Mouse (Mus musculus) CH12.LX (cell line): ENCODE data around the gene Bmp8b. TPM values are rescaled to one million over a fixed set of nuclear protein-coding genes. Genes with fewer than 3 reads are reported as not detected.
"Not testable (repeated sequence)": the region's sequence is repeated elsewhere in the genome, so short reads cannot be mapped to it uniquely, and the experiment has no call there.

Experiments used
- DNase-seq: peaks from one replicate; pipeline ENCODE4 v3.0.0-alpha.2; 2013; ENCODE audit errors: extremely low read depth
- H3K27ac ChIP-seq: 2 replicates; pipeline ENCODE4 v1.5.1; 2012; ENCODE audit warnings: low read depth, mild to moderate bottlenecking, control low read depth, moderate library complexity; ENCODE audit not compliant: insufficient read depth
- H3K27me3 ChIP-seq: replicated peaks from 2 replicates; pipeline ENCODE3; 2012; ENCODE audit warnings: inconsistent platforms
- H3K36me3 ChIP-seq, 2 experiments: replicated peaks in 1 of 2; 2 replicates each; pipeline versions ENCODE3 to v1.6.1; 2012; ENCODE audit warnings: inconsistent platforms in 1 of 2, low read length in 1 of 2, mild to moderate bottlenecking in 1 of 2, mixed read lengths in 1 of 2, moderate library complexity in 1 of 2; ENCODE audit not compliant: control insufficient read depth in 1 of 2, insufficient read depth in 1 of 2
- H3K4me1 ChIP-seq, 2 experiments: 2 replicates each; pipeline ENCODE4 v1.6.1; 2012; ENCODE audit warnings: inconsistent platforms in 1 of 2, moderate library complexity in 1 of 2; ENCODE audit not compliant: insufficient read depth in 2 of 2, control insufficient read depth in 1 of 2
- H3K4me2 ChIP-seq: 2 replicates; pipeline ENCODE4 v1.6.1; 2012; ENCODE audit warnings: low read depth, mild to moderate bottlenecking, control low read depth; ENCODE audit not compliant: poor library complexity, insufficient read depth, severe bottlenecking
- H3K4me3 ChIP-seq, 3 experiments: fragments of 150-350 bp in 1 of 3; sonication (generic) in 1 of 3; replicated peaks in 1 of 3; 2 replicates each; pipeline versions ENCODE3 to v1.5.1; 2011 to 2012; ENCODE audit warnings: low read depth in 2 of 3, low read length in 2 of 3, mild to moderate bottlenecking in 2 of 3, moderate library complexity in 2 of 3, control low read depth in 1 of 3, improper control_type of control experiment in 1 of 3, inconsistent platforms in 1 of 3, mixed read lengths in 1 of 3; ENCODE audit not compliant: poor library complexity in 1 of 3
- H3K79me2 ChIP-seq: replicated peaks from 2 replicates; pipeline ENCODE4 v1.6.1; 2012; ENCODE audit warnings: mild to moderate bottlenecking, moderate library complexity; ENCODE audit not compliant: control insufficient read depth, poor library complexity, insufficient read depth, severe bottlenecking; ENCODE audit errors: extremely low read depth
- H3K9ac ChIP-seq: 2 replicates; pipeline ENCODE4 v1.6.1; 2012; ENCODE audit warnings: low read depth, mild to moderate bottlenecking, control low read depth, moderate library complexity; ENCODE audit not compliant: insufficient read depth
- H3K9me3 ChIP-seq: replicated peaks from 2 replicates; pipeline ENCODE3; 2012; ENCODE audit warnings: low read length, inconsistent platforms, mixed read lengths
- BHLHE40 ChIP-seq: IDR thresholded peaks from 2 replicates; pipeline ENCODE4 v1.6.1; 2011; ENCODE audit warnings: mild to moderate bottlenecking, low read depth, low read length, improper control_type of control experiment
- E2F4 ChIP-seq: IDR thresholded peaks from 2 replicates; pipeline ENCODE4 v1.6.1; 2011; ENCODE audit warnings: low read depth, low read length, improper control_type of control experiment; ENCODE audit not compliant: insufficient replicate concordance
- EP300 ChIP-seq: IDR thresholded peaks from 2 replicates; pipeline ENCODE4 v1.6.1; 2011; ENCODE audit warnings: low read length, improper control_type of control experiment
- GABPA ChIP-seq: IDR thresholded peaks from 2 replicates; pipeline ENCODE4 v1.6.1; 2012; ENCODE audit warnings: low read depth, low read length, improper control_type of control experiment, inconsistent platforms; ENCODE audit not compliant: insufficient replicate concordance
- IRF4 ChIP-seq: IDR thresholded peaks from 2 replicates; pipeline ENCODE4 v1.6.1; 2014; ENCODE audit warnings: low read depth, mild to moderate bottlenecking, inconsistent platforms, low read length, improper control_type of control experiment
- JUND ChIP-seq: conservative IDR thresholded peaks from 2 replicates; pipeline ENCODE4 v1.6.1; 2011; ENCODE audit warnings: low read depth, low read length, improper control_type of control experiment
- MAFK ChIP-seq: IDR thresholded peaks from 2 replicates; pipeline ENCODE4 v1.6.1; 2011; ENCODE audit warnings: low read length, improper control_type of control experiment; ENCODE audit not compliant: insufficient replicate concordance
- MAZ ChIP-seq: IDR thresholded peaks from 2 replicates; pipeline ENCODE4 v1.6.1; 2012; ENCODE audit warnings: low read depth, mild to moderate bottlenecking, inconsistent platforms, low read length, improper control_type of control experiment, moderate library complexity
- MXI1 ChIP-seq: IDR thresholded peaks from 2 replicates; pipeline ENCODE4 v1.6.1; 2011; ENCODE audit warnings: mild to moderate bottlenecking, low read depth, low read length, improper control_type of control experiment
- MYC ChIP-seq: IDR thresholded peaks from 2 replicates; pipeline ENCODE4 v1.6.1; 2011; ENCODE audit warnings: low read depth, mild to moderate bottlenecking, improper control_type of control experiment, low read length
- POLR2AphosphoS2 ChIP-seq: IDR thresholded peaks from 2 replicates; pipeline ENCODE4 v1.6.1; 2011; ENCODE audit warnings: low read depth, low read length, improper control_type of control experiment
- RCOR1 ChIP-seq: conservative IDR thresholded peaks from 2 replicates; pipeline ENCODE4 v1.6.1; 2012; ENCODE audit warnings: low read depth, mild to moderate bottlenecking, inconsistent platforms, low read length, improper control_type of control experiment
- UBTF ChIP-seq: IDR thresholded peaks from 2 replicates; pipeline ENCODE4 v1.6.1; 2012; ENCODE audit warnings: low read depth, mild to moderate bottlenecking, inconsistent platforms, low read length, improper control_type of control experiment, moderate library complexity
- USF2 ChIP-seq: conservative IDR thresholded peaks from 2 replicates; pipeline ENCODE4 v1.6.1; 2011; ENCODE audit warnings: low read depth, low read length, improper control_type of control experiment
- ZC3H11A ChIP-seq: IDR thresholded peaks from 2 replicates; pipeline ENCODE4 v1.6.1; 2012; ENCODE audit warnings: low read depth, mild to moderate bottlenecking, inconsistent platforms, low read length, improper control_type of control experiment
- ZMIZ1 ChIP-seq: IDR thresholded peaks from 2 replicates; pipeline ENCODE4 v1.6.1; 2012; ENCODE audit warnings: low read depth, mild to moderate bottlenecking, inconsistent platforms, low read length, improper control_type of control experiment
- ZNF384 ChIP-seq: IDR thresholded peaks from 2 replicates; pipeline ENCODE4 v1.6.1; 2012; ENCODE audit warnings: low read depth, low read length, improper control_type of control experiment, inconsistent platforms
- dilution Hi-C: fragments of 300-500 bp; cut with MboI; formaldehyde crosslinking; loops from 2 replicates; pipeline ENCODE4 v1.14.3; 2020; ENCODE audit warnings: low sequenced_read_pairs; ENCODE audit not compliant: extremely low pct_unique_long_range_greater_than_20kb, extremely low pct_ligation_motif_present
- in situ Hi-C: fragments of 300-500 bp; cut with MboI; formaldehyde crosslinking; loops from 3 replicates; pipeline ENCODE4 v1.14.3; 2019; ENCODE audit warnings: low sequenced_read_pairs, low pct_ligation_motif_present, low pct_unique_long_range_greater_than_20kb, mixed read lengths
- polyA plus RNA-seq: library from polyadenylated mRNA; unstranded; fragments of >175 nt; gene quantifications from 2 replicates; pipeline ENCODE4 v1.2.1, GENCODE M21; 2012; ENCODE audit warnings: low read depth; ENCODE audit not compliant: insufficient read length
- total RNA-seq, 2 experiments: library from RNA; depleted of rRNA; stranded (reverse); fragments of 300-350 nt in 1 of 2; fragments of >200 nt in 1 of 2; gene quantifications; 2 replicates each; pipeline ENCODE4 v1.2.3; 2012 to 2014

Gene Bmp8b
- total and polyA plus RNA-seq, 3 experiments = not detected

DNA sequence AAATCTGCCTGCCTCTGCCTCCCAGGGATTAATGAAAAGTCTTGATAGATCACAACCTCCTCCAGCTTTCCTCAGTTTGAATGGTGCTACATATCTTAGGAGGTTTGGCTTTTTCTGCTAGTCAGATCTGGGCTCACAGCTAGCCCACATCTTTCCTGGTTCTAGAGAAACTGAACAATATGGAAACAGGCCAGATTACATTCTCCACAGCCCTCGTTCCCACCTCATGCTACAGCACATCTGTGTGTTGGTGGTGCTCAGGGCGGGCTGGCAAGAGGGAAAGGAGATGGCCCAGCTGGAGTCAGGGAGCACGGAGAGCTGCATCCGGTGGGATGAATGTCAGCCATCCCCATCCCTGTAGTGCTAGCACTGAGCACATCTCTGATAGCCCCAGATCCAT lies 5.8 kb downstream of the Bmp8b start:
- H3K27me3 ChIP-seq = peaks cover 6% of the 10 kb centered on the region
- no peak for TF ChIP-seq E2F4
- no peak for TF ChIP-seq ZMIZ1
- no peak for TF ChIP-seq ZNF384
- TF ChIP-seq EP300 = no peak
- TF ChIP-seq RCOR1 = no peak
- TF ChIP-seq JUND = no peak
- TF ChIP-seq MYC = no peak
- TF ChIP-seq MAZ = no peak
- no peak for TF ChIP-seq USF2
- TF ChIP-seq IRF4 = no peak
- TF ChIP-seq UBTF = no peak

DNA sequence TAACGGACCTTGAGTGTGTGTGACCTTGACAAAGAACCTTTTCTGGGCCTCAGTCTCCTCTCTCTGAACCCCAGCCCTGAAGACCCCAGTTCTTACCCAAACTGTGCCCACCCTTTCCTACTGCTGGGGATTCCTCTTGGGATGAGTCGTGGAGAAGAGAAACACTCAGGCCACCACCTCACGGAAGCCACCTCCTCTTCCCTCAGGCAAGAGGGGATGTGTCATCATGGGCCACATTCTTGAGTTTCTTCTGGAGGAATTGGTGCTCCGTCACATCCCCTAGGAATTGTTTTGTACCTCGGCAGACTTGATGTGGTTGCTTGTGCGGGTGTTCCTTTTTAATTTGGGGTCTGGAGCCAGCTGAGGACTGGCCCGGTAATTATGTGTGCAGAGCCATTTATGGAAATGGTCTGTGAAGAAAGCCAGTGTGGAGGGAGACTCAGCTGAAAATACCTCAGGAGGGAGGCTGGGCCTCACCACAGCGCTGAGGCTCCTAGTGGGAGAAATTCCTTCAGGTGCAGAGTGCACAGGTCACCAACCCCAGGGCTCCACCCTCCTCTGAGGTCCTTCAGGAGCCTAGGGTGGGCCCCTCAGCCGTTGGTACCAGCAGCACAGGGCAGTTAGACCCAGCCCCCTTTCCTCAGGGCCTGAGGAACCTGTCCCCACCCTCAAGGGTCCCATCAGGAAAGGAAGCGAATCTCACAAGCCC lies 6.5 kb downstream of the Bmp8b start:
- H3K4me1 ChIP-seq = peaks cover 9 to 12% of the 10 kb centered on the region in 2 experiments
- DNase-seq, H3K4me3 ChIP-seq, H3K79me2 ChIP-seq, H3K9me3 ChIP-seq, in situ Hi-C loops, H3K27me3 ChIP-seq, H3K36me3 ChIP-seq, H3K27ac ChIP-seq, H3K4me2 ChIP-seq, H3K9ac ChIP-seq, dilution Hi-C loops: not testable (repeated sequence)

More for the DNA sequence above, 5.8 kb downstream of the Bmp8b start:
- Histone ChIP-seq H3K36me3 (no peaks in the 10 kb centered on the region), H3K4me2 (no peak overlapping the region), H3K9ac (no peak overlapping the region), H3K4me3 (no peak overlapping the region), H3K4me1 (peaks cover 11 to 12% of the 10 kb centered on the region in 2 experiments), H3K27ac (no peak overlapping the region), H3K9me3 (no peaks in the 10 kb centered on the region), H3K79me2 (no peaks in the 10 kb centered on the region)
- no peak for DNase-seq
- in situ Hi-C loops = no loop called here
- dilution Hi-C loops = no loop called here

DNA sequence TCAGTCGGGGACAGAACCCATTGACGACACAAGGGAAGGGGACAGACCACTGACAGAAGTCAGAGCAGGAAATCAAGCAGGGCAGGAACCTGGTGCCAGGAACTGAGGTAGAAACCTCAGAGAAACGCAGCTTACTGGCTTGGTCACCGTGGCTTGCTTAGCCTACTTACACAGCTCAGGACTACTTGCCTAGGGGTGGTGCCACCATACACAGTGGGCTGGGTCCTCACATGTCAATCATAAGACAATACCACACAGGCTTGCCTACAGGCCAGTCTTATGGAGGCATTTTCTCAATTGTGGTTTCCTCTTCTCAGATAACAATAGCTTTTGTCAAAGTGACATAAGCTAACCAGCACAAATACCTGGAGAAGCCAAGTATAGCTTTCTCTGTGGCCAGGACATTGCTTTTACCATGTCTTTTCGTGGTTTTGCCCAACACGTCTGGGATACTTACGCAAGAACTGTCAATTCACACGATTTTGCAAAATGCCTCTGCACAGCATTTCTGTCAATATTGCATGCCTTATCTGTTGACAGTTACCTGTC lies 7.3 kb downstream of the Bmp8b start:
- H3K27me3 ChIP-seq = peaks cover 6% of the 10 kb centered on the region
- in situ Hi-C loops = no loop called here
- H3K9ac ChIP-seq = no peak overlapping the region
- H3K79me2 ChIP-seq = no peaks in the 10 kb centered on the region
- TF ChIP-seq MYC (no peak), POLR2AphosphoS2 (no peak), ZC3H11A (no peak), BHLHE40 (no peak), GABPA (no peak), MAFK (no peak), MXI1 (no peak), UBTF (no peak)
- TF ChIP-seq, all 38 proteins: peak for 0
- Histone ChIP-seq H3K36me3 (no peaks in the 10 kb centered on the region), H3K4me1 (peaks cover 5 to 6% of the 10 kb centered on the region in 2 experiments; a peak in 3 of 4 replicates), H3K4me2 (no peak overlapping the region), H3K4me3 (no peak overlapping the region), H3K27ac (no peak overlapping the region), H3K9me3 (no peaks in the 10 kb centered on the region)
- no peak for DNase-seq
- dilution Hi-C loops = no loop called here

DNA sequence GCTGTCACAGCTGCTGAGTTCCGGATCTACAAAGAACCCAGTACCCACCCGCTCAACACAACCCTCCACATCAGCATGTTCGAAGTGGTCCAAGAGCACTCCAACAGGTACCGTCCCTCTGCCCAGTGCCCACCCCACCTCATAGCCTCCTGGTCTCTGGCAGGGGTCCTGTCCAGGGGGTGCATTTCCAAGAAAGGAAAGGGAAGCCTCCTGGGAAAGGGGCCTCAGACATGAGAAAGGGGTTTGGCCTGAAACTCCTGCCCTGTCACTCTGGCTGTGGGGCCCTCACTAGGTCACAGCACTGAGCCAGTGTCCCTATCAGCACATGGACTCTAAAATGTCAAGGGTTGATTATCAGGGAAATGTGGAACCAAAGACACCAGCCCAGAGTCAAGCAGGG lies 9.7 kb downstream of the Bmp8b start:
- H3K27me3 ChIP-seq, H3K4me3 ChIP-seq, in situ Hi-C loops, H3K9me3 ChIP-seq, dilution Hi-C loops, H3K79me2 ChIP-seq, H3K9ac ChIP-seq, H3K36me3 ChIP-seq, DNase-seq, H3K4me2 ChIP-seq, H3K27ac ChIP-seq, H3K4me1 ChIP-seq: not testable (repeated sequence)
